Mouse (Mus musculus) ES-E14 (cell line): ENCODE results near the gene Erf. TPM values are rescaled to one million over a fixed set of nuclear protein-coding genes. Genes with fewer than 3 reads are reported as not detected.
A peak's percentile ranks its signal among the peaks of the same experiment; 100 is the strongest.

ENCODE experiments used
- DNase-seq: peaks from one replicate; pipeline ENCODE4 v3.0.0-alpha.2; 2013; ENCODE audit warnings: low read depth, low spot score
- H3K27ac ChIP-seq: 2 replicates; pipeline ENCODE4 v1.5.1; 2012; ENCODE audit warnings: low read depth, mild to moderate bottlenecking, low read length, moderate library complexity, mixed read lengths; ENCODE audit not compliant: poor library complexity, insufficient read depth, severe bottlenecking
- H3K36me3 ChIP-seq: 2 replicates; pipeline ENCODE4 v1.6.1; 2012; ENCODE audit warnings: mild to moderate bottlenecking, low read length, moderate library complexity, mixed read lengths; ENCODE audit not compliant: control insufficient read depth, poor library complexity, insufficient read depth, severe bottlenecking
- H3K4me1 ChIP-seq, 2 experiments: fragments of 150-350 bp in 1 of 2; sonication (generic) in 1 of 2; 2 replicates each; pipeline ENCODE4 v1.6.1; 2012; ENCODE audit warnings: low read length in 2 of 2, mild to moderate bottlenecking in 1 of 2, mixed read lengths in 1 of 2; ENCODE audit not compliant: control insufficient read depth in 2 of 2, insufficient read depth in 2 of 2, poor library complexity in 1 of 2
- H3K4me3 ChIP-seq, 2 experiments: fragments of 150-350 bp in 1 of 2; sonication (generic) in 1 of 2; 2 replicates each; pipeline ENCODE4 v1.5.1; 2012; ENCODE audit warnings: low read length in 2 of 2, low read depth in 1 of 2, mild to moderate bottlenecking in 1 of 2, mixed read lengths in 1 of 2; ENCODE audit not compliant: insufficient read depth in 1 of 2, poor library complexity in 1 of 2, severe bottlenecking in 1 of 2
- H3K9ac ChIP-seq: 2 replicates; pipeline ENCODE4 v1.6.1; 2012; ENCODE audit warnings: low read depth, mild to moderate bottlenecking, low read length, mixed read lengths; ENCODE audit not compliant: poor library complexity, insufficient read depth, severe bottlenecking
- H3K9me3 ChIP-seq: fragments of 150-350 bp; sonication (generic); 2 replicates; pipeline ENCODE4 v1.6.1; 2012; ENCODE audit warnings: low read depth, mild to moderate bottlenecking, low read length; ENCODE audit not compliant: control insufficient read depth, insufficient read depth
- CHD2 ChIP-seq: IDR thresholded peaks from 2 replicates; pipeline ENCODE4 v1.6.1; 2014; ENCODE audit warnings: mild to moderate bottlenecking, low read depth, low read length, inconsistent platforms
- HCFC1 ChIP-seq: IDR thresholded peaks from 2 replicates; pipeline ENCODE4 v1.6.1; 2012; ENCODE audit warnings: low read length, inconsistent platforms, borderline replicate concordance; ENCODE audit not compliant: insufficient read depth
- MAFK ChIP-seq: IDR thresholded peaks from 2 replicates; pipeline ENCODE4 v1.6.1; 2014; ENCODE audit warnings: mild to moderate bottlenecking, low read depth, low read length, inconsistent platforms; ENCODE audit not compliant: insufficient read depth
- ZC3H11A ChIP-seq: IDR thresholded peaks from 2 replicates; pipeline ENCODE4 v1.6.1; 2012; ENCODE audit warnings: low read depth, mild to moderate bottlenecking, inconsistent platforms, low read length, borderline replicate concordance
- ZNF384 ChIP-seq: IDR thresholded peaks from 2 replicates; pipeline ENCODE4 v1.6.1; 2012; ENCODE audit warnings: low read depth, low read length, inconsistent platforms
- in situ Hi-C, 2 experiments: fragments of 600-800 bp; cut with MboI; formaldehyde crosslinking; loops; one replicate each; pipeline ENCODE4 v1.15.1; 2025; ENCODE audit warnings: low sequenced_read_pairs in 2 of 2, inconsistent platforms in 1 of 2; ENCODE audit not compliant: unreplicated experiment in 2 of 2
- total RNA-seq: library from RNA; depleted of rRNA; stranded (reverse); fragments of 300-350 nt; gene quantifications from 2 replicates; pipeline ENCODE4 v1.2.3, GENCODE M21; 2012

The Erf gene
- total RNA-seq, 1 experiment: 87.1 TPM

- in situ Hi-C loops: no loop called here
- no peaks in the 10 kb centered on the region for H3K9me3 ChIP-seq
- DNase-seq: no peak
- peaks cover 14 to 55% of the 10 kb centered on the region in 2 experiments for H3K4me1 ChIP-seq
- TF ChIP-seq MAFK (no peak), HCFC1 (no peak), CHD2 (no peak), ZNF384 (no peak), ZC3H11A (no peak)
- no peaks in the 10 kb centered on the region for H3K36me3 ChIP-seq
- peak overlapping the region; percentile 3; the same call in 1 of the 2 replicates for H3K27ac ChIP-seq
- peak overlapping the region; percentile 52 for H3K9ac ChIP-seq
- no peak overlapping the region for H3K4me3 ChIP-seq
Measured at GRCm38 (mm10) chr7:25275555-25276298, 25.2 kb upstream of the Erf start.

- DNase-seq: no peak
- H3K36me3 ChIP-seq: no peaks in the 10 kb centered on the region
- TF ChIP-seq HCFC1 (no peak), CHD2 (no peak), MAFK (no peak), ZC3H11A (no peak), ZNF384 (no peak)
- in situ Hi-C loops: no loop called here
- H3K4me3 ChIP-seq: no peak overlapping the region
- H3K9me3 ChIP-seq: no peaks in the 10 kb centered on the region
- peaks cover 12 to 52% of the 10 kb centered on the region in 2 experiments for H3K4me1 ChIP-seq
- no peak overlapping the region for H3K9ac ChIP-seq
- H3K27ac ChIP-seq: no peak overlapping the region; the same call in 1 of the 2 replicates
Measured at GRCm38 (mm10) chr7:25274996-25275395, 24.4 kb upstream of the Erf start.

- peaks cover 12 to 53% of the 10 kb centered on the region in 2 experiments for H3K4me1 ChIP-seq
- H3K9ac ChIP-seq: no peak overlapping the region
- no peak for DNase-seq
- TF ChIP-seq ZC3H11A (no peak), CHD2 (no peak), HCFC1 (no peak), MAFK (no peak), ZNF384 (no peak)
- H3K9me3 ChIP-seq: no peaks in the 10 kb centered on the region
- H3K27ac ChIP-seq: no peak overlapping the region
- in situ Hi-C loops: no loop called here
- H3K36me3 ChIP-seq: no peaks in the 10 kb centered on the region
- no peak overlapping the region for H3K4me3 ChIP-seq
Measured at GRCm38 (mm10) chr7:25274571-25274970, 24.0 kb upstream of the Erf start.

GRCm38 (mm10) chr7:25273259-25274241, 23.0 kb upstream of the Erf start:
- TF ChIP-seq ZC3H11A: no peak
- TF ChIP-seq MAFK: no peak
- no peak for TF ChIP-seq HCFC1
- no peak for TF ChIP-seq CHD2
- TF ChIP-seq ZNF384: no peak
- H3K27ac ChIP-seq: no peak overlapping the region
- in situ Hi-C loops: no loop called here
- DNase-seq: no peak
- no peak overlapping the region for H3K9ac ChIP-seq
- H3K4me3 ChIP-seq: peak overlapping the region; percentile 39 to 42; a peak in 2 of 4 replicates
- peaks cover 12 to 58% of the 10 kb centered on the region in 2 experiments for H3K4me1 ChIP-seq
- no peaks in the 10 kb centered on the region for H3K36me3 ChIP-seq
- no peaks in the 10 kb centered on the region for H3K9me3 ChIP-seq
